Mouse (Mus musculus) testis, adult 2 months (tissue): ENCODE measurements around the gene Akap11. TPM values are rescaled to one million over a fixed set of nuclear protein-coding genes. Genes with fewer than 3 reads are reported as not detected.
"Not testable (repeated sequence)": the region's sequence is repeated elsewhere in the genome, so short reads cannot be mapped to it uniquely, and the experiment has no call there.

Source experiments
- H3K27ac ChIP-seq: fragments of 200-500 bp; 2 replicates; pipeline ENCODE4 v1.5.1; 2012; ENCODE audit warnings: low read depth, low read length; ENCODE audit not compliant: control insufficient read depth, insufficient read depth
- H3K27me3 ChIP-seq: fragments of 200-500 bp; 2 replicates; pipeline ENCODE4 v1.6.1; 2012; ENCODE audit warnings: mild to moderate bottlenecking, low read length, moderate library complexity; ENCODE audit not compliant: control insufficient read depth, insufficient read depth
- H3K36me3 ChIP-seq: fragments of 200-500 bp; 2 replicates; pipeline ENCODE4 v1.6.1; 2012; ENCODE audit warnings: mild to moderate bottlenecking, low read length; ENCODE audit not compliant: control insufficient read depth, insufficient read depth
- H3K4me1 ChIP-seq: fragments of 200-500 bp; 2 replicates; pipeline ENCODE4 v1.6.1; 2012; ENCODE audit warnings: low read length; ENCODE audit not compliant: control insufficient read depth, insufficient read depth
- H3K4me3 ChIP-seq: fragments of 200-500 bp; 2 replicates; pipeline ENCODE4 v1.5.1; 2012; ENCODE audit warnings: low read depth, mild to moderate bottlenecking, low read length, moderate library complexity, mixed read lengths; ENCODE audit not compliant: control insufficient read depth
- CTCF ChIP-seq: fragments of 200-500 bp; IDR thresholded peaks from 2 replicates; pipeline ENCODE4 v1.5.1; 2012; ENCODE audit warnings: low read depth, mild to moderate bottlenecking, inconsistent platforms, low read length, moderate library complexity; ENCODE audit not compliant: control insufficient read depth, insufficient read depth, insufficient replicate concordance
- POLR2A ChIP-seq: fragments of 200-500 bp; IDR thresholded peaks from 2 replicates; pipeline ENCODE4 v1.6.1; 2012; ENCODE audit warnings: low read depth, mild to moderate bottlenecking, inconsistent platforms, low read length, moderate library complexity; ENCODE audit not compliant: control insufficient read depth
- polyA plus RNA-seq: library from polyadenylated mRNA; depleted of rRNA; stranded (reverse); fragments of >200 nt; gene quantifications from 2 replicates; pipeline ENCODE4 v1.2.3, GENCODE M21; 2012

Akap11 gene
- polyA plus RNA-seq, 1 experiment: 7.4 TPM

DNA sequence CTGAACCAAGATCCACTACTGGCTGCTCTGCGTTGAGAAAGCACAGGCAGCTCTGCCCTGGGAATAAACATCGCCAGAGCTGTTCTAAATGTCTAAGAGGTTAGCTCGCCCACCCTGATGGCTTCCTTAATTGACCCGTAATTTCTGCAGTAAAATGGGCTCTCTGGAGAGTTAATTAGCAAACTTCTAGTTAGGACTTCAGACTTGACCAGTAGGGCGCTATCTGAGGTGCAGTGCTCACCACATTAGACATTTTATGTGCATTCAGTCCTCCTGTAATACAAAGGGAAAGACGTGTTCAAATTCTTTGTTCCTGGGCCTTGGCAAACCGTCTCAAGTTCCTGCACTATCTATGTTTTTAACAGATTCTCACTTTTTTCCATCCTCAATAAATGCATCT, 26.6 kb upstream of the Akap11 start:
- no peak overlapping the region for H3K27ac ChIP-seq
- TF ChIP-seq CTCF: no peak
- no peak for TF ChIP-seq POLR2A
- no peaks in the 10 kb centered on the region for H3K36me3 ChIP-seq
- H3K4me3 ChIP-seq: no peak overlapping the region
- H3K27me3 ChIP-seq: no peaks in the 10 kb centered on the region
- no peaks in the 10 kb centered on the region for H3K4me1 ChIP-seq

DNA sequence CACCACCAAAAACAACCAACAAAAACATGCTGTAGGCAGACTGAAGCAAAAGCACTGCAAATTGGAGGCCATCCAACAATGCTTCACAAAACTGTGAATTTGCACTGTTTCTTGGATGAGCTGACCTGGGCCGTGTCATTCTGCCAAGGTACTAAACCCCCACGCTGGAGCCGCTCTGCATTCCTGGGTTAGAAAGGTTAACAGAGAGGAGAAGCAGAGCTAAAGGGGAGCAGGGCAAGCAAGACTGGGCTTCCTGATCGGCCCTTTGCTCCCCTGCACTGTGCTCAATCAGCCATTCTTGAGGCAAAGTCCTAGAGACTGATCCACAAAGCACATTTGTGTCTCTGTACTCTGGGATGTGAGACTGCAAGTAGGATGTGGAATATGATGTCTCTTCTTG, 25.5 kb upstream of the Akap11 start:
- Histone ChIP-seq H3K27ac (no peak overlapping the region), H3K4me3 (no peak overlapping the region), H3K4me1 (no peaks in the 10 kb centered on the region), H3K27me3 (no peaks in the 10 kb centered on the region), H3K36me3 (no peaks in the 10 kb centered on the region)
- TF ChIP-seq CTCF (no peak), POLR2A (no peak)

DNA sequence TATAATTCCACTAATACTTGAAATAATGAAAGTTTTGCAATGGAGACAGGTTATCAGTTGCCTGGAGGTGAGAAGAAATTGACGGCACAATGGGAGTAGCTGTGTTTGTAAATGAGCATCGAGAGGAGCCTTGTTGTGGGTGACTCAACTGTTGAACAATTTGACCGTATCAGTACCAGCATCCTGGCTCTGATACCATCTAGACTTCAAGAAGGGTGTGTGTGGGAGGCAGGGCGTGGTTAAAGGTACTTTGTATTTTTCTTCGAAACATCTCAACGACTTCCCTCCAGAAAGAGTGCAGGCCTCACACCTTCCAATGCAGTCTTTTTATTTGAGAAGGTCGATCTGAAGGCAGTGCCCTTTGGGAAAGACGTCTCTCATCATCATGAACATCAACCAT, 22.4 kb upstream of the Akap11 start:
- Histone ChIP-seq H3K27me3 (no peaks in the 10 kb centered on the region), H3K27ac (no peak overlapping the region), H3K36me3 (no peaks in the 10 kb centered on the region), H3K4me3 (no peak overlapping the region), H3K4me1 (no peaks in the 10 kb centered on the region)
- TF ChIP-seq POLR2A (no peak), CTCF (no peak)

DNA sequence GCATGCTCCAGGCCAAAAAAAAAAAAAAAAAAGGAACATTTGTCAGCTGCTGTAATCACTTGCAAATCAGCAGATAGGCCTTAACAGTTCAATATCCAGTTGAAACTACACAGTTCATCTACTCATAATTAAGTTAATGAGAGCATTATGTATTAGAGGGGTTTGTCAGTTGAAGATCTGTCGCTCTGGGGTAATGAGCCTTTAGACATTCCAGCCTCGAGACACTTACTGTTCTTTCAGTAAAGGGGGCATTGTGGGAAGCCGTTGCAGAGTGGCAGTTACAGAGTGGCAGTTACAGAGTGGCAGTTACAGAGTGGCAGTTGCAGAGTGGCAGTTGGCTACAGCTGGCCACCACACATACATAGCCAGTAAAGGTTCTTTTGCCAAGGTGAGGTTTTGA, 18.2 kb upstream of the Akap11 start:
- not testable (repeated sequence) for H3K4me1 ChIP-seq, H3K27me3 ChIP-seq, H3K4me3 ChIP-seq, H3K36me3 ChIP-seq
- H3K27ac ChIP-seq: peak overlapping the region; percentile 85

DNA sequence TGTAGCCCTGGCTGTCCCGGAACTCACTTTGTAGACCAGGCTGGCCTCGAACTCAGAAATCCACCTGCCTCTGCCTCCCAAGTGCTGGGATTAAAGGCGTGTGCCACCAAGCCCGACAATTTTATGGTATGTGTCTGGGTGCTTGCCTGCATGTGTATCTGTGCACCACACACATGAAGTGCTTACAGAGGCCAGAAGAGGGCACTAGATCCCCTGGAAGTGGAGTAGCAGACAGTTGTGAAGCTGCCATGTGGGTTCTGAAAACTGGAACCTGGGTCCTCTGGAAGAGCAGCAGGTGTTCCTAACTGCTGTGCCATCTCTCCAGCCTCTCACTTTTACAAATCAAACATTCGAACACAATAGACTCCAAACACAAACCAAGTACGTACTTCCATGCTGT, 17.1 kb upstream of the Akap11 start:
- Histone ChIP-seq H3K27ac (no peak overlapping the region), H3K36me3 (no peaks in the 10 kb centered on the region), H3K27me3 (no peaks in the 10 kb centered on the region), H3K4me1 (no peaks in the 10 kb centered on the region), H3K4me3 (no peak overlapping the region)
- TF ChIP-seq POLR2A: no peak
- no peak for TF ChIP-seq CTCF

DNA sequence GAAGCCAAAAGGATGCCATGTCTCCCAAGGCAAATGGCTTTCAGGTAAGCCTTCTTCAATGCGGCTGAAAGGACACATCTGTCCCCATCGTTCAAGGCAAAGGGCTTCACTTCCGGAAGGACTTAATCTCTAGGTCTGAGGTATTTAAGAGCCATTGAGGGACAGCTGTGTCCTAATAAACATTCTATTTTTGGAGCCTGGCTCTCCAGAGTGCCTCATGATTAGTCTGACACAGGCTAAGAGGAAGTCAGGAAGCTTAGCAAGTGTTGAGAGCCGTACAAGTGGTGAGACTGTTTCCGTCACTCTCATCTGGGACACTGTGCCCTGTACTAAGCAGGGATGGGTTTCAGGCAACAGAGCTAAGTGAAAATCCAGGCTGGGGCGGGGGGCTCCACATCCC, 12.2 kb upstream of the Akap11 start:
- TF ChIP-seq CTCF: no peak
- TF ChIP-seq POLR2A: no peak
- H3K4me3 ChIP-seq: no peak overlapping the region
- H3K4me1 ChIP-seq: no peaks in the 10 kb centered on the region
- no peaks in the 10 kb centered on the region for H3K36me3 ChIP-seq
- no peaks in the 10 kb centered on the region for H3K27me3 ChIP-seq
- no peak overlapping the region for H3K27ac ChIP-seq

DNA sequence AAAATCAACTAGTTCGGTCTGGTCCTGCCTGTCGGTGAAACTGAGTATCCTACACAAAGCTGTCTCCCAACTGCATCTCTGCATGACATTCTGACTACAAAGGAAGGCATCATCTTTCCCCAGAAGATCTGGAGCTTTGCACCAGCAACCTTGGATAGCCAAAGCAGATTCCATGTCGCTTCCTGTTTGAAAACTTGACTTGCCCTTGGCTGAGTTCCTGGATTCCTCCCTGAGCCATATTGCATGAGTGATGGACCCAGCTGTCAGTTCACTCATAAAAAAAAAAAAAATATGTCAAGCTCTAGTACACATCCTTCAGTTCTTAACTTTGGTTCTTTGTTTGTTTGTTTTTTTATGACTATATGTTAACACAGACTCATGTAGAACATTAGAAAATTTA, 4.7 kb upstream of the Akap11 start:
- Histone ChIP-seq H3K4me3 (no peak overlapping the region), H3K27me3 (no peaks in the 10 kb centered on the region), H3K27ac (no peak overlapping the region), H3K36me3 (no peaks in the 10 kb centered on the region), H3K4me1 (peaks cover 3% of the 10 kb centered on the region; the same call in 1 of the 2 replicates)
- no peak for TF ChIP-seq CTCF

DNA sequence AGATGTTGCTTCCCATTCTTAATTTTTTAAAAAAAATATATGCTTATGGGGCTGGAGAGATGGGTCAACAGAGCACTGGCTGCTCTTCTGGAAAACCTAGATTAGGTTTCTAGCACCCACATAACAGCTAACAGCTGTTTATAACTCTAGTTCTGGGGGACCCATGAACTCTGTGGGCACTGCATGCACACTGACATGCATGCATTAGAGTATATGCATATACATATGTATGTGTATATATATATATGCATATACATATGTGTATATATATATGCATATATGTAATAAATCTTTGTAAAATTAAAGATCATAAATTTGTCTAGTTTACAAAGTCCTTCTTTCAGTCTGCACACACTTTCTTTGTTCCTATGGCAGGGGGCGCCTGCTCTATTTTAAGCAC, 3.2 kb upstream of the Akap11 start:
- no peak overlapping the region for H3K4me3 ChIP-seq
- no peaks in the 10 kb centered on the region for H3K36me3 ChIP-seq
- no peak for TF ChIP-seq POLR2A
- no peak for TF ChIP-seq CTCF
- H3K4me1 ChIP-seq: peaks cover 3% of the 10 kb centered on the region; the same call in 1 of the 2 replicates
- no peaks in the 10 kb centered on the region for H3K27me3 ChIP-seq
- H3K27ac ChIP-seq: no peak overlapping the region
